Mouse (Mus musculus) liver, postnatal 0 days (tissue): ENCODE data around the gene Kif1c. TPM values are rescaled to one million over a fixed set of nuclear protein-coding genes. Genes with fewer than 3 reads are reported as not detected.

Experiments
- ATAC-seq: fragments of 200-750 bp; cut with Nextera tagmentation; 2 replicates; pipeline ENCODE4 v1.8.0; 2017; ENCODE audit warnings: mild to moderate bottlenecking, moderate library complexity
- DNase-seq: peaks from one replicate; pipeline ENCODE4 v3.0.0-alpha.2; 2016
- H3K27ac ChIP-seq: fragments of 300-500 bp; sonication (generic); 2 replicates; pipeline ENCODE4 v1.5.1; 2014; ENCODE audit warnings: antibody characterized with exemption, moderate library complexity, mild to moderate bottlenecking, low read depth
- H3K27me3 ChIP-seq: fragments of 300-500 bp; sonication (generic); 2 replicates; pipeline ENCODE4 v1.6.1; 2014; ENCODE audit warnings: low read length, control low read depth, mixed read lengths; ENCODE audit not compliant: insufficient read depth
- H3K36me3 ChIP-seq: fragments of 300-500 bp; sonication (generic); replicated peaks from 2 replicates; pipeline ENCODE4 v1.6.1; 2014; ENCODE audit warnings: mild to moderate bottlenecking, control low read depth, low read length, moderate library complexity, mixed read lengths; ENCODE audit not compliant: insufficient read depth
- H3K4me1 ChIP-seq: fragments of 300-500 bp; sonication (generic); 2 replicates; pipeline ENCODE4 v1.6.1; 2014; ENCODE audit warnings: antibody characterized with exemption, mild to moderate bottlenecking, control low read depth; ENCODE audit not compliant: insufficient read depth
- H3K4me2 ChIP-seq: fragments of 300-500 bp; sonication (generic); 2 replicates; pipeline ENCODE4 v1.6.1; 2014; ENCODE audit warnings: low read depth, mild to moderate bottlenecking, low read length, moderate library complexity, mixed read lengths
- H3K4me3 ChIP-seq: fragments of 300-500 bp; sonication (generic); 2 replicates; pipeline ENCODE4 v1.5.1; 2014; ENCODE audit warnings: low read depth, low read length
- H3K9ac ChIP-seq: fragments of 300-500 bp; sonication (generic); replicated peaks from 2 replicates; pipeline ENCODE4 v1.6.1; 2014; ENCODE audit warnings: mild to moderate bottlenecking, moderate library complexity
- H3K9me3 ChIP-seq: fragments of 300-500 bp; sonication (generic); 2 replicates; pipeline ENCODE4 v1.6.1; 2016; ENCODE audit warnings: mild to moderate bottlenecking, control low read depth, low read length, mixed read lengths
- CTCF ChIP-seq: sonication (generic); IDR thresholded peaks from 2 replicates; pipeline ENCODE4 v1.5.1; 2016; ENCODE audit warnings: antibody characterized with exemption, low read depth
- EP300 ChIP-seq: IDR thresholded peaks from 2 replicates; pipeline ENCODE4 v1.6.1; 2016; ENCODE audit warnings: antibody characterized with exemption, low read depth, mild to moderate bottlenecking
- WGBS: fragments of 180-500 bp; shearing (Covaris S2); extraction: QIAGEN DNeasy Blood & Tissue Kit; methylation state at CpG from one replicate; pipeline ENCODE4 v1.1.7; 2014; ENCODE audit not compliant: insufficient replicate concordance; 5-methylcytosine and 5-hydroxymethylcytosine counted together
- polyA plus RNA-seq: library from polyadenylated mRNA; unstranded; fragments of >200 nt; fragmentation: Nextera tagmentation; extraction: Ambion mirVana; gene quantifications from 2 replicates; pipeline ENCODE4 v1.2.1, GENCODE M21; 2015

Gene Kif1c
- polyA plus RNA-seq, 1 experiment from 2014 or later: 1.8 TPM

- H3K9me3 ChIP-seq: no peaks in the 10 kb centered on the region
- H3K36me3 ChIP-seq: peaks cover 13% of the 10 kb centered on the region
- peaks cover 20% of the 10 kb centered on the region for H3K4me1 ChIP-seq
- ATAC-seq (no peak), DNase-seq (no peak)
- H3K4me2 ChIP-seq: no peak overlapping the region
- H3K4me3 ChIP-seq: no peak overlapping the region
- WGBS: 69% methylated on average over 9 of the region's 9 CpGs
- no peak for TF ChIP-seq CTCF
- H3K9ac ChIP-seq: no peak overlapping the region
- H3K27me3 ChIP-seq: no peaks in the 10 kb centered on the region
- H3K27ac ChIP-seq: no peak overlapping the region
Observed at GRCm38 (mm10) chr11:70657991-70658390, 42.4 kb upstream of the Kif1c start.

GRCm38 (mm10) chr11:70658521-70658920 is 41.8 kb upstream of the Kif1c start:
- Histone ChIP-seq H3K9me3 (no peaks in the 10 kb centered on the region), H3K4me2 (no peak overlapping the region), H3K4me1 (peaks cover 20% of the 10 kb centered on the region), H3K36me3 (peaks cover 16% of the 10 kb centered on the region), H3K9ac (no peak overlapping the region), H3K4me3 (no peak overlapping the region), H3K27me3 (no peaks in the 10 kb centered on the region), H3K27ac (no peak overlapping the region)
- WGBS: 72% methylated on average over 5 of the region's 5 CpGs
- no peak for TF ChIP-seq CTCF
- no peak for TF ChIP-seq EP300
- ATAC-seq (no peak), DNase-seq (no peak)

GRCm38 (mm10) chr11:70658942-70659341 is 41.4 kb upstream of the Kif1c start:
- ATAC-seq: no peak
- Histone ChIP-seq H3K4me2 (no peak overlapping the region), H3K36me3 (peaks cover 20% of the 10 kb centered on the region), H3K9ac (no peak overlapping the region), H3K27ac (no peak overlapping the region), H3K4me1 (peaks cover 20% of the 10 kb centered on the region), H3K27me3 (no peaks in the 10 kb centered on the region), H3K9me3 (no peaks in the 10 kb centered on the region), H3K4me3 (no peak overlapping the region)
- 82% methylated on average over 8 of the region's 8 CpGs for WGBS
- TF ChIP-seq CTCF: no peak
- no peak for DNase-seq

- TF ChIP-seq CTCF (no peak), EP300 (no peak)
- Histone ChIP-seq H3K4me2 (no peak overlapping the region), H3K9me3 (no peaks in the 10 kb centered on the region), H3K36me3 (peaks cover 35% of the 10 kb centered on the region), H3K4me1 (peaks cover 18% of the 10 kb centered on the region), H3K9ac (no peak overlapping the region), H3K27me3 (no peaks in the 10 kb centered on the region), H3K27ac (no peak overlapping the region), H3K4me3 (no peak overlapping the region)
- 79% methylated on average over 8 of the region's 8 CpGs for WGBS
- ATAC-seq (no peak), DNase-seq (no peak)
Observed at GRCm38 (mm10) chr11:70660571-70660970, 39.8 kb upstream of the Kif1c start.

- H3K9me3 ChIP-seq: no peaks in the 10 kb centered on the region
- ATAC-seq: no peak
- TF ChIP-seq EP300: no peak
- no peak for TF ChIP-seq CTCF
- H3K9ac ChIP-seq: no peak overlapping the region
- H3K4me1 ChIP-seq: peaks cover 14% of the 10 kb centered on the region
- H3K36me3 ChIP-seq: peaks cover 43% of the 10 kb centered on the region
- H3K27me3 ChIP-seq: no peaks in the 10 kb centered on the region
- no peak overlapping the region for H3K27ac ChIP-seq
- WGBS: 88% methylated on average over 8 of the region's 8 CpGs
- no peak overlapping the region for H3K4me2 ChIP-seq
- no peak overlapping the region for H3K4me3 ChIP-seq
- DNase-seq: no peak
Observed at GRCm38 (mm10) chr11:70663101-70663500, 37.2 kb upstream of the Kif1c start.

- Histone ChIP-seq H3K4me2 (no peak overlapping the region), H3K9ac (no peak overlapping the region), H3K4me1 (peaks cover 15% of the 10 kb centered on the region), H3K27me3 (no peaks in the 10 kb centered on the region), H3K4me3 (no peak overlapping the region), H3K27ac (no peak overlapping the region), H3K36me3 (peaks cover 43% of the 10 kb centered on the region), H3K9me3 (no peaks in the 10 kb centered on the region)
- ATAC-seq (no peak), DNase-seq (no peak)
- 77% methylated on average over 6 of the region's 6 CpGs for WGBS
- no peak for TF ChIP-seq CTCF
- TF ChIP-seq EP300: no peak
Observed at GRCm38 (mm10) chr11:70663957-70664356, 36.4 kb upstream of the Kif1c start.

GRCm38 (mm10) chr11:70664741-70665140 is 35.6 kb upstream of the Kif1c start:
- no peak for DNase-seq
- TF ChIP-seq EP300 (no peak), CTCF (peak; percentile 39)
- peaks cover 43% of the 10 kb centered on the region for H3K36me3 ChIP-seq
- H3K9ac ChIP-seq: no peak overlapping the region
- WGBS: 94% methylated on average over 9 of the region's 9 CpGs
- no peaks in the 10 kb centered on the region for H3K9me3 ChIP-seq
- H3K4me2 ChIP-seq: no peak overlapping the region
- no peak overlapping the region for H3K27ac ChIP-seq
- no peaks in the 10 kb centered on the region for H3K27me3 ChIP-seq
- ATAC-seq: no peak
- H3K4me1 ChIP-seq: peaks cover 16% of the 10 kb centered on the region
- H3K4me3 ChIP-seq: no peak overlapping the region
